Mouse (Mus musculus) embryonic facial prominence, embryonic 12.5 days (tissue): ENCODE data around the gene Nox3. TPM values are rescaled to one million over a fixed set of nuclear protein-coding genes. Genes with fewer than 3 reads are reported as not detected.

Source experiments
- ATAC-seq: fragments of 200-750 bp; cut with Nextera tagmentation; 2 replicates; pipeline ENCODE4 v1.8.0; 2017; ENCODE audit not compliant: insufficient number of reproducible peaks, insufficient read depth, low FRiP score, low TSS enrichment
- H3K27ac ChIP-seq: fragments of 300-500 bp; sonication (generic); 2 replicates; pipeline ENCODE4 v1.5.1; 2016; ENCODE audit warnings: mild to moderate bottlenecking
- H3K27me3 ChIP-seq: fragments of 300-500 bp; sonication (generic); 2 replicates; pipeline ENCODE4 v1.6.1; 2016; ENCODE audit warnings: mild to moderate bottlenecking, moderate library complexity
- H3K36me3 ChIP-seq: fragments of 300-500 bp; sonication (generic); 2 replicates; pipeline ENCODE4 v1.6.1; 2016; ENCODE audit warnings: mild to moderate bottlenecking
- H3K4me1 ChIP-seq: fragments of 300-500 bp; sonication (generic); 2 replicates; pipeline ENCODE4 v1.6.1; 2016
- H3K4me2 ChIP-seq: fragments of 300-500 bp; sonication (generic); replicated peaks from 2 replicates; pipeline ENCODE4 v1.6.1; 2016; ENCODE audit warnings: mild to moderate bottlenecking, moderate library complexity
- H3K4me3 ChIP-seq: fragments of 300-500 bp; sonication (generic); 2 replicates; pipeline ENCODE4 v1.5.1; 2016; ENCODE audit warnings: mild to moderate bottlenecking
- H3K9ac ChIP-seq: fragments of 300-500 bp; sonication (generic); 2 replicates; pipeline ENCODE4 v1.6.1; 2016; ENCODE audit warnings: mild to moderate bottlenecking, moderate library complexity
- H3K9me3 ChIP-seq: fragments of 300-500 bp; sonication (generic); 2 replicates; pipeline ENCODE4 v1.6.1; 2016; ENCODE audit warnings: mild to moderate bottlenecking, moderate library complexity
- WGBS: fragments of 180-500 bp; shearing (Covaris S2); methylation state at CpG from one replicate; pipeline ENCODE4 v1.1.7; 2016; 5-methylcytosine and 5-hydroxymethylcytosine counted together
- polyA plus RNA-seq: library from polyadenylated mRNA; unstranded; fragments of >200 nt; fragmentation: Nextera tagmentation; extraction: Ambion mirVana; gene quantifications from 2 replicates; pipeline ENCODE4 v1.2.1, GENCODE M21; 2016

The Nox3 gene
- polyA plus RNA-seq, 1 experiment from 2014 or later = 0.20 TPM

DNA sequence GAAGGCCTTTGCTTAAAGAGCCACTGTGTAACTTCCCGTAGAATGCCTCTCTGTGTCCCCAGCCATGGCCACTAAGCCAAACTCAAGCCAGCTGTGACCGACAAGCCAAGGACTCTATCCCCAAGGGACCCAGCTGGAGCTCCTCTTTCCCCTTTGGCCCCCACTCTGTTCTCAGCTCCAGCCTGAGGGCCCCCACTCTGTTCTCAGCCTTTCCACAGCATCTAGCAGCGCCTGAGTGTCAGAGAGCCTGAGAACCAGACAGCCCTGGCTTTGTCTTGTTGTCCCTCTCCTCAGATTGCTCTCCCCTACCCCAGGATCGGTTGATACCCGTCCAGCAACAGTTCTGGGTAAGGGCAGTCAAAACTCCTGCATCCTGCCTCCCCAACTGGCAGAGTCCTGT, 36.6 kb downstream of the Nox3 start:
- Histone ChIP-seq H3K4me3 (no peak overlapping the region), H3K27me3 (no peaks in the 10 kb centered on the region), H3K4me1 (0 out of 2 replicates have a peak, but pooled peaks cover 4% of the 10 kb centered on the region), H3K27ac (no peak overlapping the region), H3K4me2 (no peak overlapping the region), H3K9me3 (no peaks in the 10 kb centered on the region), H3K9ac (no peak overlapping the region), H3K36me3 (no peaks in the 10 kb centered on the region)
- no peak for ATAC-seq
- WGBS = 57% methylated on average over 5 of the region's 5 CpGs

DNA sequence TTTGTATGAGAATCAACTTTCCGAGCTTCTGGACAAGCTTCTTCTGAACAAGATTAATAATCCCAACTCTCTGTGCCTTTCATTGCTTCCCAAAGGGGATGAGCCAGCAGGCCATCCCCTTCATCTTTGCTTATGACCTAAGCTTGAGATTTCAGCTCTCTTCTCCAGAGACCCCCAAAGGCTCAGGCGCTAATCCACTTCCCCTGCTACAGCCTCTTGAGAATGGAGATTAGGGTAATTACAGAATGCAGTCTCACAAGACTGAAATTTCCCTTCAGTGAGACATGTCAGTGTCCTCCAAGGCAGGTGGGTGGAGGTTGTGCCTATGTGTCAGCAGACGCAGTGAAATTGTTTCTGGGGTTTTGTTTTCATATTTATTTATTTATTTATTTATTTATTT, 45.7 kb downstream of the Nox3 start:
- Histone ChIP-seq H3K27me3 (no peaks in the 10 kb centered on the region), H3K9ac (no peak overlapping the region), H3K4me3 (no peak overlapping the region), H3K27ac (no peak overlapping the region), H3K36me3 (no peaks in the 10 kb centered on the region), H3K4me2 (no peak overlapping the region), H3K9me3 (no peaks in the 10 kb centered on the region), H3K4me1 (no peaks in the 10 kb centered on the region)
- ATAC-seq = no peak
- 51% methylated on average over 3 of the region's 3 CpGs for WGBS

DNA sequence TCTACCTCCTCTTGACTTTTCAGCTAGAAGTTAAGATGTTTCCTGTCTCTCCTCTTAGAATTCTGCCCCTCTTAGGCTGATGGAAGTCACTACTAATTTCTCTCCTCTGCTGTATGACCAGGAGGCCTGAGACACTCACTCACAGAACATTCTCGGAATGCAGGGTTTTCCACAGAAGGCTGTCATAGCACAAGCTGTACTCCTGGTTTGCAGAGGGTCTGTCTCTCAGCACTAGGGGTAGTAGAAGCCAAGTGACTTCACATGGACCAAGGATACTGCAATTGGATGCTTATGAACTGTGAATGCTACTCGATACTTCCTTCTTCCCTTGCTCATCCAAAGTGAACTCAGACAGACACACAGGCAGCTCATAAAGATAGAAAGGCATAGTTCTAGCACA, 52.5 kb downstream of the Nox3 start:
- H3K4me1 ChIP-seq = no peaks in the 10 kb centered on the region
- H3K4me3 ChIP-seq = no peak overlapping the region
- H3K27ac ChIP-seq = no peak overlapping the region
- no peak overlapping the region for H3K9ac ChIP-seq
- 81% methylated on average over 2 of the region's 2 CpGs for WGBS
- H3K27me3 ChIP-seq = no peaks in the 10 kb centered on the region
- no peak overlapping the region for H3K4me2 ChIP-seq
- ATAC-seq = no peak
- no peaks in the 10 kb centered on the region for H3K36me3 ChIP-seq
- H3K9me3 ChIP-seq = no peaks in the 10 kb centered on the region

DNA sequence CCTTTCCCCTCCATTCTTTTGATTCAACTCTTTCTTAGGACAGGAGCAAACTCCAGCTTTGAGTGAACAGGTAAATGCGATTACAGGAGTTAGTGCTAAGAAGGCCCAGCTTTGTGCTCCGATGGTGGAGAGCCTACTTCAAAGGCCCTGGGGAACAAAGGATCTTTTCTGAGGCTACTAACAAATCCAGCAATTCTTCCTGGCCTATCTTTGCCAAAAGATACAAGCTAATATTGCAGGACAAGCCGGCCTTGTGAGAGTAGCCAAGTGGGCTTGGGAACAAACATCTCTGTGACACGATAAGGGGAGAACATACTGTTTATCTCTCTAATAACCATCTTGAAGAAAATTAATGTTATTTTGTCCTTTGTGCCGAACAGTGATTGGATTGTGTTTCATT, 54.6 kb downstream of the Nox3 start:
- no peaks in the 10 kb centered on the region for H3K36me3 ChIP-seq
- no peak for ATAC-seq
- no peaks in the 10 kb centered on the region for H3K9me3 ChIP-seq
- no peak overlapping the region for H3K4me3 ChIP-seq
- H3K4me2 ChIP-seq = no peak overlapping the region
- no peaks in the 10 kb centered on the region for H3K4me1 ChIP-seq
- no peak overlapping the region for H3K27ac ChIP-seq
- 33% methylated on average over 5 of the region's 5 CpGs for WGBS
- H3K9ac ChIP-seq = no peak overlapping the region
- no peaks in the 10 kb centered on the region for H3K27me3 ChIP-seq

DNA sequence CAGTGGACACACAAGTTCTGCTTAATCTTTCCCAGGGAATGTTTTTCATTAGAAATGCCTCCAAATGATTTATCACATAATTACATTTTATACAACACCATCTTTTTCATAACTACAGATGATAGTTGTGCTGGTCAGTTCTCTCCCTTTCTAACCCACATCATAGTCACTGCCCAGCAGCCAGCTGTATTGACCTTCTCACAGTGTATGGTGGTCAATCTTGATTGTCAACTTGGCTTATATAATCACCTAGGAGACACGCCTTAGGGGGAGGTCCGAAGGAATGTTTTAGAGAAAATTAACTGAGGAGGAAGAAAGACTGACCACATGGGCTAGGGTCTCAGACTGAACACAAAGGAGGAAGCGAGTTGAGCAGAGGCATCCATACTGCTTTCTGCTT, 57.3 kb downstream of the Nox3 start:
- Histone ChIP-seq H3K4me2 (no peak overlapping the region), H3K27me3 (no peaks in the 10 kb centered on the region), H3K9ac (no peak overlapping the region), H3K27ac (no peak overlapping the region), H3K9me3 (no peaks in the 10 kb centered on the region), H3K4me3 (no peak overlapping the region), H3K36me3 (no peaks in the 10 kb centered on the region), H3K4me1 (no peaks in the 10 kb centered on the region)
- 72% methylated on average over 3 of the region's 3 CpGs for WGBS
- no peak for ATAC-seq

DNA sequence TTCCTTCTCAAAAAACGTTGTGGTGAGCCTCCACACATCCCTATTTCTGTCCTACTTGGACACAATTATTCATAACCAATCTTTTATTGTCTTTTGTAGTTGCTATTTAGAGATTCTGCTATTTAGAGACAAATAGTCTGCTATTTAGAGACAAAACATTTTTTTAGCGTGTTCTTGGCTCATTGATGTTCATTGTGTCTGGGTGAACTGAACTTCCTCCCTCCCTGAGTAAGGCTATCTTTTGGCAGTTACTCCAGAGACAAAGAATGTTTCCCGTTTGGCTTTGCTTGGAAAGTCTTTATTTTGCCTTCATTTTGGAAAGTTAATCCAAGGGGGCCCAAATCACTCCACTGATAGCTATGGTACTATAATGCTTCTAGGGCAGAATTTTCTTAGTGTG, 63.6 kb downstream of the Nox3 start:
- H3K4me3 ChIP-seq = no peak overlapping the region
- H3K9me3 ChIP-seq = no peaks in the 10 kb centered on the region
- H3K9ac ChIP-seq = no peak overlapping the region
- no peak overlapping the region for H3K4me2 ChIP-seq
- H3K36me3 ChIP-seq = no peaks in the 10 kb centered on the region
- ATAC-seq = no peak
- 60% methylated on average over 3 of the region's 3 CpGs for WGBS
- no peak overlapping the region for H3K27ac ChIP-seq
- no peaks in the 10 kb centered on the region for H3K27me3 ChIP-seq
- H3K4me1 ChIP-seq = no peaks in the 10 kb centered on the region

DNA sequence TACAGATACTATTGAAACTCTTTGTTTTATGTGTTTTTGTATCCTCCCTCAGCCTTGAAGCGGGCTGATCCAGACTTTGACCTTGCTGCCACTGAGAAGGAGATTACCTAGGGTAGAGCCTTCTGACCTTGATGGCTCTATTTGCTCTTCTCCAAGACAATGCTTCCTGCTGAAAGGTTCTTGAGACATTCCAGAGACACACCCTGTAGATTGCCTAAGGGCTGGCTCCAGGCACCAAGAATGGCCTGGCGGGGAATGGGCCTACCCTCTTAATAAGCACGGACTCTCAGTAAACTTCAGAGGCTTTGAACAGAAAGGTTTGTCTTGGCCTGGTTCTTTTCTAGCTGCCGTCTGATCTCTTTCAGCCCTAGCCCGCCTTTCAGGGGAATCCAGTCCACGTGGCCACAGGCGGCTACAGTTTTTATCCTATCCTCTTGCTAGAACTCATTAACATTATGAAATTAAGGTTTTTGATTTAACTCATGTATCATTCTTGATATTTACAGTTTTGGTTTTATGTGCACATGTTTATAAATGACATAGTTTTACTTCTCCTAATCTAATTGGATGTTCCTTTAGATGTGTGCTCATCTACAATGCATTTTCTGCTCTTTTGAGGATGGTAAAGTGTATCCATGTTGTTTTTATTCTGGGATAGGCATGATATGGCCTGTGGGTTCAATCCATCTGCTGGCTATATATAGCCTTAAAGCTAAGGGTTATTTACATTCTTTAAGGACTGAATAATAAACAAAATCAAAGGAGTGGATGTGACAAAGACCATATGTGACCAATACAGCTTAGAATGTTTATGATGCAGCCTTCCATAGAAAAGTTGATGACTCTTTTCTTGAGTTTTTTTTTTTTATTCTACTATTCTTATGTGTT, 79.5 kb downstream of the Nox3 start:
- no peak overlapping the region for H3K4me3 ChIP-seq
- H3K9ac ChIP-seq = no peak overlapping the region
- no peaks in the 10 kb centered on the region for H3K27me3 ChIP-seq
- H3K4me1 ChIP-seq = no peaks in the 10 kb centered on the region
- no peak for ATAC-seq
- no peak overlapping the region for H3K27ac ChIP-seq
- 67% methylated on average over 7 of the region's 7 CpGs for WGBS
- no peaks in the 10 kb centered on the region for H3K36me3 ChIP-seq
- H3K9me3 ChIP-seq = no peaks in the 10 kb centered on the region
- no peak overlapping the region for H3K4me2 ChIP-seq

DNA sequence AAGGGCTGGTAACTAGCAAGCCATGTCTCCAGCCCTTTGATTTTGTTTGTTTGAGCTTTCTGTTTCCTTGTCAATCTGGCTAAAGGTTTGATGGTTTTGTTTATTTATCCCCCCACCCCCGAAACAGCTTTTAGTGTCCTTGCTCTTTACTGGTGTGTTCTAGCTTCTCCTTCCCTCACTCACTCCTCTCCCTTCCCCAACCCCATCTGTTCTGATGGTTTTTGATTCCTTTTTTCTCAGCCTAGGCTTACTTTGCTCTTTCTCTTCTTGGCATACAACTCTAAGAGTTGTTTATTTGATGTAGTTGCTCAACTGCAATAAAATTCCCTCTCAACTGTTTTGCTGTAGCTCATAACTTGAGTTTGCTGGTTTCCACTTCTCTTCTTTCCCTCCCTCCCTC, 80.5 kb downstream of the Nox3 start:
- 91% methylated on average over 1 of the region's 1 CpGs for WGBS
- ATAC-seq = no peak

DNA sequence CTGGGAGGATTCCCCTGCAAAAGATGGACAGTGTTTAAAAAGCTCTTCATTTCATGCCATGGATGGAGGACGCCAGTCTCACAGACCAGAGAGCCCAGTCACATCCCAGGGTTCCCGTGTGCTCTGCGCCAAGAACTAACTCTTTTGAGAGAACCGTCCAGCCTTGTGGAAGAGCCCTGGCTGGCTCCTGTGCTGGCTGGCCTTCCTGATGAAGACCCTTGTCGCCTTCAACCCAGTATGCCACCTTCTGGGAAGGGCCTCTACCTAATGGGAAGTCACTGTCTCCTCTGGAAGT, 84.3 kb downstream of the Nox3 start:
- ATAC-seq = no peak
- WGBS = 85% methylated on average over 5 of the region's 5 CpGs
- Histone ChIP-seq H3K4me2 (no peak overlapping the region; the same call in 1 of the 2 replicates), H3K27me3 (no peaks in the 10 kb centered on the region), H3K9me3 (no peaks in the 10 kb centered on the region), H3K27ac (no peak overlapping the region), H3K4me1 (0 out of 2 replicates have a peak, but pooled peaks cover 2% of the 10 kb centered on the region), H3K4me3 (no peak overlapping the region), H3K9ac (no peak overlapping the region), H3K36me3 (no peaks in the 10 kb centered on the region)

More for the DNA sequence above, 80.5 kb downstream of the Nox3 start:
- H3K27ac ChIP-seq = no peak overlapping the region
- 0 out of 2 replicates have a peak, but pooled peaks cover 2% of the 10 kb centered on the region for H3K4me1 ChIP-seq
- H3K4me3 ChIP-seq = no peak overlapping the region
- H3K4me2 ChIP-seq = no peak overlapping the region
- H3K27me3 ChIP-seq = no peaks in the 10 kb centered on the region
- no peak overlapping the region for H3K9ac ChIP-seq
- no peaks in the 10 kb centered on the region for H3K9me3 ChIP-seq
- H3K36me3 ChIP-seq = no peaks in the 10 kb centered on the region

DNA sequence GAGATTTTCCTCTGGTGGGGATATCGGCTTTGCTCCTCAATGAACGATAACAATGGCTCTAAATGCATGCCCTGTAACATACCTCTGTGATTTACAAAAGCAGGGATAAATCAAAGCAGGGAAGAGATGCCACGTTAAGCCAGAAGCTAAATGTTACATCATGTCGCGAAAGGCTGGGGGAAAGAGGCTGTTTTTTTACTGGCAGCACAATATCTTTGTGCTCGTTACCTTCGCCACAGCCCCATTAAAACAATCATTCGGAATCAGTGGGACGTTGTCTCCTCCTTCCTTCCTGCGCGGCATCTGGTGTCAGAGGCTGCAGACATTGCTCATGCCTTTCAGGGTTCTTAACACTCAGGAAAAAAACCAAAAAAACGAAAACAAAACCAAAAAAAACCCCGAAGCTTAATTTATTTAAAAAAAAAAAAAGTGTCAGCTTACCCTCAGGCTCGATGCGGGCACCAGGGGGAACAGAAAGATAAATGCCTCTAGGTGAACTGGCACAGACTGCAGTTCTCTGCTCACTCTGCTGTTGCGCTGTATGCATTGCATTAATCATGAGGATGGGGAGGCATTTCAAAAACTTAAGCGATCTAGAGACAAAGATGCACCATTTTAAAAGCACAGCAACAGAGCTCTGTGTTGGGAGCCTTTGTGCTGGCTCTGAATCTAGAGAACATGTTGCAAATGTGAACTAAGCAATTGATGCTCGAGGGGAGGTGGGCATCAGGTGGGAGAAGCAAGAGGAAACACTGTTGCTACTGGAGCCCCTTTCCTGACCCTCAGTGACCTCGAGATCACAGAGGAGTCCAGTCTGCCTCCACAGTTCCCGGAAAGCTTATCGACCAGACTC, 84.9 kb downstream of the Nox3 start:
- WGBS = 20% methylated on average over 21 of the region's 21 CpGs
- no peaks in the 10 kb centered on the region for H3K36me3 ChIP-seq
- 0 out of 2 replicates have a peak, but pooled peaks cover 2% of the 10 kb centered on the region for H3K4me1 ChIP-seq
- no peak overlapping the region for H3K9ac ChIP-seq
- H3K4me2 ChIP-seq = peak overlapping the region; percentile 48
- H3K27me3 ChIP-seq = no peaks in the 10 kb centered on the region
- no peaks in the 10 kb centered on the region for H3K9me3 ChIP-seq
- H3K27ac ChIP-seq = no peak overlapping the region
- ATAC-seq = no peak
- peak overlapping the region; percentile 17 for H3K4me3 ChIP-seq

DNA sequence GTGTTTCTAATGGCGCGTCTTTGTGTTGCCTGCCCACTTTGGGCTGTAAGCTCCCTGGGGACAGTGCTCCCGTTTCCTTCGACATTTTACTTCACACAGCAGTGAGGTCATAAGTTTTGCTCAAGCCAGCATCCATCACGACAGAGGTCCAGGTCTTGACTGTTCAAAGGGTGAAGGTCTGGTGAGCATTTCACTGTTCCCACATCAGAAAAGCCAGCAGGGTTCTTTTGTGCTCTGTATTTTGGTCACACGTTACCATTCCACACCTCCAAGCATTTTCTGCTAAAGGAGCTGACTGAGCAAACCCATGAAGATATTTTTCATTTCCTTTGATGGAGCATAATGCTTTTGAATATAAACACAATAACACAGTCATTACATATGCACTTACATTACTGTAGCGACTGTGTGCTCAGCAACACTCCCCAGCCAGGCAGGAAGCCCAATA, 85.7 kb downstream of the Nox3 start:
- H3K4me3 ChIP-seq = no peak overlapping the region
- H3K9ac ChIP-seq = no peak overlapping the region
- H3K9me3 ChIP-seq = no peaks in the 10 kb centered on the region
- no peaks in the 10 kb centered on the region for H3K36me3 ChIP-seq
- no peak overlapping the region for H3K4me2 ChIP-seq
- no peaks in the 10 kb centered on the region for H3K27me3 ChIP-seq
- 0 out of 2 replicates have a peak, but pooled peaks cover 2% of the 10 kb centered on the region for H3K4me1 ChIP-seq
- WGBS = 61% methylated on average over 7 of the region's 7 CpGs
- ATAC-seq = no peak
- H3K27ac ChIP-seq = no peak overlapping the region
